Mouse (Mus musculus) lung, adult 18-20 months (tissue): ENCODE data around the gene 4930539E08Rik.

Source experiments
- DNase-seq, 2 experiments: peaks; one replicate each; pipeline ENCODE4 v3.0.0; 2022; ENCODE audit warnings: mixed read lengths in 2 of 2

4930539E08Rik gene

GRCm38 (mm10) chr17:28929369-28929768 is 14.2 kb upstream of the 4930539E08Rik start:
- no peak for DNase-seq

GRCm38 (mm10) chr17:28928004-28928403 is 12.9 kb upstream of the 4930539E08Rik start:
- DNase-seq: no peak

DNA sequence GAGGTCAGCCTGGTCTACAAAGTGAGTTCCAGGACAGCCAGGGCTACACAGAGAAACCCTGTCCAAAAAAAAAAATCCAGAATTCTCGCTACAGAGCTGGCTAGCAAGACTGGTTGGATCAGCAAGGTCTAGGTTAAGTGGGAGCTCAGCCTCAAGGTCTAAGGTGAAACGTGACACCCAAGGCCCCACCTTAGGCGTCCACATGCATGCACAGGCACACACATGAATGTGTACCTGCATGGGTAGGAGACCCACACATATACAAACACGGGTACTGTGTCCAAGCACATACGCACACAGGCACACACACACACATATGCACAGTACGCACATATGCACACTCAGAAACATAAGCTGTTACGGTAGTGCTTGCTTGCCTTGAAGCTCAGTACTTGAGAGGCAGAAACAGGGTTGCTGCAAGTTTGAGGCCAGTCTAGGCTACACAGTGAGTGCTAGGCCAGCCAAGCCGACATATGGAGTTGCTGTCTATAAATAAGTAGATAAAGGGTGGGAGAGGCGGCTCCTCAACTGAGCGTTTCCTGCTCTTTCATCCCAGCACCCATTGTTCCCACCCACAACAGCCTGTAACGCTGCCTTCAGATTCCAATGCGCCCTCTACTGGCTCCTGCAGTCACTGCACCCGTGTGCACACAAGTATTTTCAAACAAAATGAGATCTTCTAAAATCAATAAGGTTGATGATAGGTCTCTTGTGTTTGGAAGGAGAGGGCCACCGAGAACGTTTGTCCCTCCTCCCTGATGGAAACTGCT is 11.9 kb upstream of the 4930539E08Rik start:
- DNase-seq: peak; percentile 50 to 65

DNA sequence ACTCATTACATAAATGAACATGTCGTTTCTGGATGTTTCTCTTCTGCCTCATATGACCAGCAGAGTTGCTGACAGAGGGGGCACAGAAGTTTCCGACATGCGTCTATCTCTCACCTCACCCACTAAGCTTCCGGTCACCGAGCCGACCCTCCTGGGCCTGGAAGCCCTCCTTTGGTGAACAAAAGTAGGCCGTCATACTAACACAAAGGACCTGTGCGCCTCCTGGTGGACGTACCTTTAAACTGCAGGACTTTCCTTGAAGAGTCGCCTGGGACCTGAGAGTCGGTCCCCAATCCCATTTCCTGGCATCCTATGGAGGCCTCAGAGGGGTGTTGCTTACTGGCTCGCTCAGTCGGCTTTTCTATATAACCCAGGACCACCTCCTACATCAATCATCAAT is 11.3 kb upstream of the 4930539E08Rik start:
- peak; percentile 74 to 83 for DNase-seq

- DNase-seq: no peak
Measured at GRCm38 (mm10) chr17:28924957-28925595, 10.0 kb upstream of the 4930539E08Rik start.

- no peak for DNase-seq
Measured at GRCm38 (mm10) chr17:28922096-28922495, 7.0 kb upstream of the 4930539E08Rik start.

- DNase-seq: no peak
Measured at GRCm38 (mm10) chr17:28921086-28921485, 6.0 kb upstream of the 4930539E08Rik start.

- no peak for DNase-seq
Measured at GRCm38 (mm10) chr17:28916520-28916919, 1.4 kb upstream of the 4930539E08Rik start.

- DNase-seq: no peak
Measured at GRCm38 (mm10) chr17:28913940-28914339, 1.2 kb downstream of the 4930539E08Rik start.

DNA sequence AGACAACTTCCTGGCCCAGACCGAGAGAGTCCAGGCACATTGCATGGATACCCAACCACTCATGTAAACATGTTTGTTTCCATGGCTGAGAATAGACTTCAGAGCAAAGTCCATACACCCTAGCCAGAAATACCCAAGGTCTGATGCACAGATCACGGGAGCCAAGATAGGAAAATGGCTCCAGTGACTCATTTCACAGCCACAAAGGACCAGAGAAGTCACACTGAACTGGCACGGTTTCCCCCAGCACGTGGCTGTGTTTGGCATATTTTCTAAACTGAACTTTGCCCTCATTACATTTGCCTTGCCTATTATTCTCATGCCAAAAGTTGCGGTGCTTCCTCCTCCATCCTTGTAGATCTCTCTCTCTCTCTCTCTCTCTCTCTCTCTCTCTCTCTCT is 1.9 kb downstream of the 4930539E08Rik start:
- peak in 1 of 2 experiments; percentile 13 for DNase-seq

DNA sequence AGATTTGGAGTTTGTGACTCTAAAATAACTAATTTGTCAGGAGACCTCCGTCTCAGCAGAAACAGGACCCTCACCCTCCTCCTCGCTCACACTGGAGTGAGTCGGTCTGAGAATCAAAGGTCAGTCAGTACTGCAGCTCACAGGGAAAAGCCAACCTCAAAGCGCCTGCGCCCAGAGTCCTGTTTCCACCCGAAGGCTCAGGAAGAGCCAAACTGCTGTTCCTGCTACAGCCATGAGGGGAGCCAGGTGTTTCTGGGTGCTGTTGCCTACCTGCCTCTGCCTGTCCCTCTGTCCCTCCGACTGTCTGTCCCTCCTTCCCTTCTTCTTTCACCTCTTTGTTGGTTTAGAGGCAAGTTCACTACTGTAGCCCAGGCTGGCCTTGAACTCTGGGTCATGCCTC is 5.0 kb downstream of the 4930539E08Rik start:
- DNase-seq: no peak

- DNase-seq: peak in 1 of 2 experiments; percentile 27
Measured at GRCm38 (mm10) chr17:28909252-28909941, 5.7 kb downstream of the 4930539E08Rik start.

GRCm38 (mm10) chr17:28907959-28908358 is 7.2 kb downstream of the 4930539E08Rik start:
- DNase-seq: no peak

- DNase-seq: no peak
Measured at GRCm38 (mm10) chr17:28905377-28905916, 9.7 kb downstream of the 4930539E08Rik start.

DNA sequence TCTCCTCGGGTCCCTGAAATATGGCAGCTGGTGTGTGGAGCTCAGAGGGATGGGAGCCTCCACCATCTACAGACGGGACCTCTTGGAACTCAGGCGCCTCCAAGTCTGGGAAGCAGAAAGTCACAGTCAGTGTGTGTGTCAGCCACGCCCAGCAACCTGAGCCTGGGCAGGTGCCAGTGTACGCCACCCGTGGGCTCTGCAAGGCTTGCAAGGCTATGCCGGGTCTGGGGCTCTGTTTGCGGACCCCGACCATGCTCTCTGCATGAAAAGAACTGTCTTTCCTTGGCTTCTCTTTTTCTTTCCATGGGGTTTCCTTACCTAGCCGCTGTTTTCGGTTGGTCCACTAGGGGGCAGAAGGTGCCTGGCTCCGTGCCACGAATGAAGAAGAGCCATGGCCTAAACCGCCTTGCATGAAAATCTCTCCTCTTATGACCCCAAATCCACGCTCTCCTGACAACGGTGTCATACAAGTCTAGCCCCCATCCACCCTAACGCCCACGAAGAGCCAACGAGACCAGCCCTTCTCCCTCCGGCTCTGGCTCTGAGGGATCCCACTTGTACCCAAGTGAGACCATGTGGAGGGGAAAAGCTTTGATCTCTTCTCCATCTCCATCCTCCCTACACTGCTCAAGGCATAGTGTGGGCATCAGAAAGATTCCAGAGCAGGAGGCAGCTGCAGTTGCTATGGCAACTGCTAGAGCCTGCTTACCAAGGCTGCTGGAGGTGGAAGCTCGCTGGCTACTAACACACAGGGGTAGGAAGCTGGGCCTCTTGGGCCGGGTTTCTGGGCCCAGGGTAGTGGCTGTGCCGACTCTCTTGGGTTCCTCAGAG is 10.4 kb downstream of the 4930539E08Rik start:
- DNase-seq: peak; percentile 52 to 62

GRCm38 (mm10) chr17:28901559-28901958 is 13.6 kb downstream of the 4930539E08Rik start:
- no peak for DNase-seq

DNA sequence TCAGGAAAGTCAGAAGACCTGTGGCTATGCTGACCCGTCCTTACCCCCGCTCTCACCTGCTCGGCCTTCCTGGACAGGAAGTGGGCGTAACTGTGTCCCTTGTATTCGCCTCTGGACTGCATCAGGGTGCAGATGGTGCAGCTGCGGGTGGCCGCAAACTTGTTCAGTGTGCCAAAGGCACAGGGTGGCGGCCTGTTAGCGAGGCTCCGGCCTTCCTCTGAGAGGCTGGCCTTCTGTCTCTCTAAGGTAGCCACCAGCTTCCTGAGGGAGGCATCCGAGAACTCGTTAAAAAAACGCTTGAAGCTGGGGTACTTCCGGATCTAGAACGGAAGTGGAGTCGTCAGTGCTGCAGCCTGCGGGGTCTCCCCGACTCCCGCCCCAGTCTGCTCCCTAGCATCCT is 15.7 kb downstream of the 4930539E08Rik start:
- no peak for DNase-seq

GRCm38 (mm10) chr17:28898249-28898648 is 16.9 kb downstream of the 4930539E08Rik start:
- DNase-seq: no peak

DNA sequence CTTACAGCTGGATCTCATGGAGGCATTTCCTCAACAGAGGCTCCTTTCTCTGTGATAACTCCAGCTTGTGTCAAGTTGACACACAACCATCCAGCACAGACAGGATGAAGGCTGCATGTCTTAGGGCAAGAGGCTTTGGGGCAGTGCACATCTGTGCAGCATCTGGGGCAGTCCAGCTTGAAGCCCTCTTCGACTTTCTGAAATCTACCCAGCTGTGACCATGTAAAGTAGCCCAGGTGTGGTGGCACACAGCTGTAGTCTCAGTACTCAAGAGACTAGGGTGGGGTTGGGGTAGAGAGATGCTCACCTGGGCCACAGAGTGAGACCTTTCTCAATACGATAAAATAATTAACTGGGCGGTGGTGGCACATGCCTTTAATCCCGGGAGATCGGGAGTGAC is 17.3 kb downstream of the 4930539E08Rik start:
- no peak for DNase-seq

DNA sequence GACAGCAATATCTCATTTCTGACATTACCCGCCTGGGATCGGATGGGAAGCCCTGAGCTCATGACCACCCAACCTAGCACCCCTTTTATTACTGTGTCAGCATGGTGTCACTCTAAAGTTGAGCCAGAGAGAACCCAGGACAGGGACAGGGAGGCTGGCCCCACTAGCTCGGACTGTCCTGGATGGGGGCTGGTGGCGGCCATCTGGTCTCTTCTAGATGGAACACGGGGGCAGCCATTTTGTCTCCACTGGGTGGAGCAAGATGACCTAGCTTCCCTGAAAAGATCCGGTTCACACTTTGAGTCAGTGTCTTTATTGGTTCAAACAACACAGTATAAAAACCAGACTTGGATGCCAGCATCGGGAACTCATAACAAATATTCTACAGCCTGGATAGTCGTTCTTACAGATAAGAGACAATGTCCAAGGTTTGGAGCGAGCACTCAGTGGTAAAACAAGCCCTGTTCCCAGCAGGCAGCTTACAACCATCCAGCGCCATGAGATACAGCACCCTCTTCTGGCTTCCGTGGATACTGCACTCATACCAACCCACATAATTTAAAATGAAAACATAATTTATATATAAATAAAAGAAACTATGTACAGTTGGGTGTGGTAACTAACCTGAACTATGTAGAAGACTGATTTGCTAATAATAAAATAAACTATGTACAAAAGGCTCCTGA is 18.9 kb downstream of the 4930539E08Rik start:
- DNase-seq: no peak

DNA sequence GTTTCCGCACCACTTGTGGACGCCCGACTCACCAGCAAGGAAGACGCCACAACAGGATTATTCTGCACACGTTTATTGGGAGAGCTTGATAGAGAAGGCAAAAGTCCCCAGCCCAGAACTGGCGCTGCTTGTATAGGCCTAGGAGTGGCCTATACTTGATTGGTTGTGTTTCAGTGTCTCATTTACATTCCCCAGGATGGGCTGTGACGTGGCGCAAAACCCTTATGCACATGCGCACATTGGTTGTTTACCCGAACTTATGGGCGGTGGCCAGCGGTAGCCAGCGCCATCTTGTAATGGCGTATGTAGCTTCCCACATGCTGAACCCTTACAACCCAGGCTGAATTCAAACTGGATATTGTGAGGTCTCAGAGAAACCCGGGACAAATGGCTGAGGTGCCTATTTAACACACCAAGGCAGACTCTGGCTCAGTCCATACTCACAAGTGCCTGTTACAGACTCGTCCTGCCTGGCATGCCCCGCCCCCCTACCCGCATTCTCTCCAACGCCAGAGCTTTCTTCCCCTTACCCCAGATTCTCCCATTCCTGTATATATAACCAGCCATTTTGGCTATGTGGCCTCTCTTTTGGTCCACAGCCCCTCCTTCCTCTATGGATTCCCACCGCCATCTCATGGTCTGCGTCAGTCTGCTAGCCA is 19.8 kb downstream of the 4930539E08Rik start:
- DNase-seq: no peak
